Mouse (Mus musculus): ENCODE measurements at regions not wholly inside any gene's neighbourhood (a gene's known extent, or its start where the extent isn't known, plus 50 kb on each side); places are given as distances from the start of the nearest gene placed in this dataset.

GRCm38 (mm10) chr3:111069156-111069555, 818.4 kb upstream of the Prmt6 start:
- TF ChIP-seq POLR2A (IDR thresholded peaks at IDR 0.05; ENCODE audit: extremely low read depth, insufficient read depth, low read length) (no peak), CTCF (IDR thresholded peaks at IDR 0.05; ENCODE audit: low read depth, low read length) (no peak)

All from liver, adult 2 months (tissue).